Mouse (Mus musculus) thymus, postnatal 0 days (tissue): ENCODE measurements around the gene Glipr1. TPM values are rescaled to one million over a fixed set of nuclear protein-coding genes. Genes with fewer than 3 reads are reported as not detected.
A peak's percentile ranks its signal among the peaks of the same experiment; 100 is the strongest.
"Not testable (repeated sequence)": the region's sequence is repeated elsewhere in the genome, so short reads cannot be mapped to it uniquely, and the experiment has no call there.

Experiments
- DNase-seq: peaks from one replicate; pipeline ENCODE4 v3.0.0-alpha.2; 2015; ENCODE audit warnings: low spot score
- polyA plus RNA-seq: library from polyadenylated mRNA; unstranded; fragments of >200 nt; fragmentation: Nextera tagmentation; extraction: Ambion mirVana; gene quantifications from 2 replicates; pipeline ENCODE4 v1.2.1, GENCODE M21; 2015

Glipr1 gene
- 28.3 and 30.4 TPM in 2 replicates for polyA plus RNA-seq

DNA sequence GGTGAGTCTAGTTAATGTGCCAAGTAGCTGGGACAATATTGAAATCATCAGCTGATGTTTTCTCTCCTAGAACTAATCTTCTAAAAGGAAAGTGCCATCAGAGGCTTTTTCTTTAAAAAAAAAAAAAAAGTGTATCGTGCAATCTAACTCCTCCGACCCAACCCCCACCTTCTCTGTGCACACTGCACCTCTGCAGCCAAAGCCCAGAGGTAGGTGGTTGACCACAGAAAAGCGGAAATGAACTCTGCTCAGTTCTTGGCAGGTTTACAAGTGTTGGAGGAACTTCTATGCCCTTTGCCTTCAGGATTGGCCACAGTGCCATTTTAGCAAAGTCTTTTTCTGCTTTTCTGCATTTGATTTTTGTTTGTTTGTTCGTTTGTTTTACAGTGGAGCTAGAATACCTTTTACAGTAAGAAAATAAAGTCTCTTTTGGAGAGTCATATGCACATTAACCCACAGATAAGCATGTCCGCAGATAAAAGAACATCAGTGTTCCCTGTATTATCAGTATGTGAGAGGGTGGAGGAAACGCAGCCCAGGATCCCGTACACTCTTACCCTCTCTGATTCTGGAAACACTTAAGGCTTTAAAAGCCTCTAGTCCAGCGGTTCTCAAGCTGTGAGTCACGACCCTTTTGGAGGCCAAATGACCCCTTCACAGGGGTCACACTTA lies at the start of gene Glipr1:
TSS of gene Glipr1 (minus strand) at position 88 of the 672 bp plus-strand sequence.
- peak; percentile 38 for DNase-seq

DNA sequence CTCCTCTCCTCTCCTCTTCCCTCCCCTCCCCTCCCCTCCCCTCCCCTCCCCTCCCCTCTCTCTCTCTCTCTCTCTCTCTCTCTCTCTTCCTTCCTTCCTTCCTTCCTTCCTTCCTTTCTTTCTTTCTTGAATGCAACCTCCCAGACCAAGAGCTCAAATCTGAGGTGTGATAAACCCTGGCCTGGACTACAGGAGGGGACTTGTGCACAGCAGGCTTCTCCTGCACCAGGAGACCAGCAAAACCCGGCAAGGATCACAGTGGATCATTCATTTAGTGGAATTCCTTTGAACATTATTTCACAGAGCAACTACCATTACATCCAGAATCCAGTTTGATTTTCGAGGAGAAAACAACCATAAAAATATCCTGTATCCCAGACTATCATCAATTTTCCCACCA lies 49.5 kb upstream of the Glipr1 start:
- DNase-seq = peak; percentile 4

DNA sequence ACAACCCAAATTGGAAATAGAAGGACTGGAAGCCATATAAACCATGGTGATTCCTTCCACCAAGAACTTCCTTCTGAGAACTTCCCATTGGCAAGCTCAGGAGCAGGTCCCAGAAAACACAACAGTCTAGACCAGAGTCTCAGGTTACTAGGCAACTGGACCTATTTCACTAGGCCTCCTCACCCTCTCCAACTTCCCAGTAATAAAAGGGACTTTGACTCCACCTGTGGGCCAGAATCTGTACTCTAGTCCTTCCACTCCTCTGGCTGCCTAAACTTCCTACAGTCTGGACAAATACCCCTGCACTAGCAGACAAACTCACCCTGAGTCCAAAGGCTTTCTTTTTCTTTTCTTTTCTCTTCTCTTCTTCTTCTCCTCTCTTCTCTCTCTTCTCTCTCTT lies 48.8 kb upstream of the Glipr1 start:
- no peak for DNase-seq

DNA sequence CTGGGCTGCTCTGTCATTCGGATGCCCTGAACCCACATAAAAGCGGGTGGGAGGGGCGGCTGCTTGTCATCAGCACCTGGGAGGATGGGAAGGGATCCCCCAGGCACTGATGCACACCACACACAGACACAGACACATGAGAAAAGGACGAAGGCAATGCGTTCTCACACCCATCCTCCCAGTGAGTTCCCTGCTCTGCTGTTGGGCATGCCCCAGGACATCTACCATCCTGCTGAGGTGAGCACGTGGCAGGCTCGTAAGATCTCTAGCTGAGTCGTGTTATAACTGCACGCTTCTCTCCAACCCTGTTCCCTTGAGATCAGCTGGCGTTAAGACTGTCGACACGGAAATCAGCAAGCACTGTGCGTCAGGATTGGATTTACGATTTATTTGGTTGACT lies 41.9 kb upstream of the Glipr1 start:
- peak; percentile 21 for DNase-seq

DNA sequence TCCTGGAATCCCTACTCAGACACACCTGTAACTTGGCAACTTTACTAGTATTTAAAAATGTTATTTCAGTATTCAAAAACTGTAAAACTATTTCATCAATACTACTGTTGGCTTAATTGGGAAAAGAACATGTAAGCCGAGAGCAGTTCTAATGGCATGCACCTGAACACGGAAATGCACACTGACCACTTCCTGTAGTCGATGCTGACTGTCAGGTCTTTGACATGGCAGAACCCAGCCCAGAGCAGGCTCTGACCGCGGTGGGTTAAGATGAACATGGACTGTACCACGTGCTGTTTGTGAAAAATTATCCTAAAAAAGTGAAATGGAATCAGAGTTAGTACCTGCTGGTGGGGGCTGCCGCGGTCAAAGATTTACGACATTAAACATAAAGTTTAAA lies 41.1 kb upstream of the Glipr1 start:
- not testable (repeated sequence) for DNase-seq

DNA sequence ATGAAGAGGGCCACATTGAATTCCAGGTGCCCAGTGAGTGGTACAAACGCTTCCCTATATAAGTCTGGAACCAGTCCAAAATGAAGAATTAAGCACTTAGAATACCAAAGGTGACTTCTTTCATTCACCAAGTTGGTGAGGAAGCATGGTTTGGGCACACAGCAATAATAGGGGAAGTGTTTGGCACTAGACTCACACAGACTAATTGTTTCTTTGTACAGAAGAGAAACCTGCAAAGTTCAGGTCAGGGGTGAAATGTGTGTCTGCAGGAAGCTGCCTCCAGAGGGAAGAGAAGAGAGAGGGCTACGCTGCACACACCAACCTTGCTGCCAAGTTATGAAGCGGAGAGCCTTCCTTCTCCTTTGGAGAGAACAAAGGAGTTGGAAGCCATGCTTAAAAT lies 26.3 kb upstream of the Glipr1 start:
- DNase-seq = not testable (repeated sequence)

DNA sequence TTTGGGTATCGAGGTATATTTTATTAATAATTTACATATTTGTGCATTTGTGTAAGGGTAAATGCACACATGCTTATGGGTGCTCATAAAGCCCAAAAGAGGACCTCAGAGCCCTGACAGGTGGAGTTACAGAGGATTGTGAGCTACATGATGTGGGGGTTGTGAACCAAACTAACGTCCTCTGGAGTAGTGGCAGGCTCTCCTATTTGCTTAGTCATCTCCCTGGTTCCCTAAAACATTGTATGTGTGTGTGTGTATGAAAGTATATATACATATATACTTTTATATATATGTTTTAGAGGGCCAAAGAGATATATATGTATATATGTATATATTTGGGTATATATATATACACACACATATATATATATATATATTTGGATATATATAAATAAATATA lies 21.2 kb upstream of the Glipr1 start:
- no peak for DNase-seq

DNA sequence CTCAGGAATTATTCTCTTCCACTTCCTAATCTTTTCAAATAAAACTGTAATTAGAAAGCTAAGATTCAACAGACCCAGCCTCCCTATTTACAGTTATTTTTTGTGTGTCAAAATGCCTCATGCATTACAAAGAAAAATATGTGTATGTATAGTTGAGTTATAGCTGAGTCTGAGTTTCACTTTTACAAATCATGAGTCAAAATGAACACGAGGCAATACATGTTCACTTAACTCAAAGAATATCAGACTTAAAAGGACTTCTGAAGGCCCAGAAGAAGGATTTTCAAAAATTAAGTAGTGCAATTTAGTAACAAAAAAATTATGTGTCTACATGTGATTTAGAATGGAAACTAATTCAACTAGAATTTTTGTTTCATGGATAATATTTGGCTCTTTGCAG lies 7.1 kb upstream of the Glipr1 start:
- not testable (repeated sequence) for DNase-seq

DNA sequence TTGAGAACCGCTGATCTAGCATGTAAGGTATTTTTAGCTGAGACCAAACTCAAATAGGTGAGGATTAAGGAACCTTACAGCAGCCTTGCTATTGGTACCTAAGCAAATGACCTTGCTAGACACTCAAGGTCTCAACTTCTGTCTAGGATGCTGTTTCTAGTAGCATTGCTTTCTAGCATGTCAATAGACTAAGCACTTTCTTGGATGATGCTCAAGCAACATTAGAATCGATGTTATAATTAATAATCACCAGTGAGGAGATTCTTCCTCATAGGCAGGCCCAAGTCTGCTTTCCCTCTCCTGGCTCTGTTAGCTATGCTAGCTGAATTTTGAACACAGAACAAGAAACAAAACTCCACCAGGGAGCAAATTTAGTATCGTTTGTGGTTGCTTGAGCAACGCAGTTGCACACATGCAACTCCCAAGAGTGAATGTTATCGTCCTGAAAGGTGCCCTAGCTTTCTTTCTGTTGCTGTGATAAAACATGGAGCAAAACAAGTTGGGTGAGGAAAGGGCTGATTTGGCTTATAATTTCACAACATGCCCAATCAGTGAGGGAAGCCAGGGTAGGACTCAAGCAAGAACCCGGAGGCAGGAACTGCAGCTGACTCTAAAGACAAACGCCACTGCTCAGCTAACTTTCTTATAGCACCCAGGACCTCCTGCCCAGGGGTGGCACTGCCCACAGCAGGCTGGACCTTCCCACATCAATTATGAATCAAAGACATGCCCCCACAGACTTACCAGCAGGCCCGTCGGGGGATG lies 493 bp downstream of the Glipr1 start:
- no peak for DNase-seq

DNA sequence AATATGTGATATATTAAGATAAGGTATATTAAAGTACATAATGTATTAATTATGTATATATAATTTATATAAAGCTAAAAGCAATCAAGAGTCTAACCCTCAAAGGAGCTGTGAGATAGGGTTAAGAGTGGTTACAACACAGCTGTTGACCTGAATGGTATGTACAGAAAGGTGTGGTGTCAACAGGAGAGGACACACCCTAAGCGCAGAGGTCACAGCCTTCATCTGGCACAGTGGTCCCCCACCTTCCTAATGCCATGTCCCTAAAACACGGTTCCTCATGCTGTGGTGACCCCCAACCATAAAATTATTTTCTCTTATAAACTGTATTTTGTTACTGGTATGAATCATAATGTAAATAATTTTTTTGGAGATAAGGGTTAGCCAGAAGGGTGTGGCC lies 1.1 kb downstream of the Glipr1 start:
- no peak for DNase-seq

DNA sequence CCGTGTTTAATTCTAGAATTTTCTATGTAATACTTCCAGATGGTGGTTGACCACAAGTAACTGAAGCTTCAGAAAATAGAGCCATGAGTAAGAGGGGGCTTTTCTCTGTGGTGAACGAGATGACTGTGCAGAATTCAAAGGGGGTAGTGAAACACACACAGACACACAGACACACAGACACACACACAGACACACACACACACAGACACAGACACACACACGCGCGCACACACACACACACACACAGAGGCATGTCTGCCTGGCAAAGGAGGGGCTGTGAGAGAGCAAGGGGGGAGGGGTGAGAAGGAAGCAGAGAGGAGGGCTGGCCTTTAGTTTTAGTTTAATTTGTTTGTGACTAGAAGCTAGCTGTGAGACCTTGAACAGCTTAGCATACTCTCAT lies 1.9 kb downstream of the Glipr1 start:
- DNase-seq = peak; percentile 27

DNA sequence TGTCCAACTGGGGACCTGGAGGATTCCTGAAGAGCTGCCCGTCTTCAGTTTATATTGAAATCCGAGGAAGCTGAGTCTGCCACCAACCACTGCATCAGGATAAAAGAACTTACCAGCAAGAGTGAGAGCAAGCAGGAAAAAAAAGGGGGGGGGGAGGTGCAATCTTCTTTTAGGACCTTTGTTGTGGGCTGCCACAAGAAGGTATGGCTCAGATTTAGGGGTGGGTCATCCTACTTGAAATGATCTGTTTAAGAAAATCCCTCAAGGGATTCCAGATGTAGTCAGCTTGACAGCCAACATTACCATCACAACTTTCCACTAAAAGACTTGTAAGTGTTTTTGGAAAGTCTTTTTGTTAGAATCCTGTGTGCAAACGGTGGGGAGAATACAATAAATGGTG lies 2.7 kb downstream of the Glipr1 start:
- DNase-seq = no peak

DNA sequence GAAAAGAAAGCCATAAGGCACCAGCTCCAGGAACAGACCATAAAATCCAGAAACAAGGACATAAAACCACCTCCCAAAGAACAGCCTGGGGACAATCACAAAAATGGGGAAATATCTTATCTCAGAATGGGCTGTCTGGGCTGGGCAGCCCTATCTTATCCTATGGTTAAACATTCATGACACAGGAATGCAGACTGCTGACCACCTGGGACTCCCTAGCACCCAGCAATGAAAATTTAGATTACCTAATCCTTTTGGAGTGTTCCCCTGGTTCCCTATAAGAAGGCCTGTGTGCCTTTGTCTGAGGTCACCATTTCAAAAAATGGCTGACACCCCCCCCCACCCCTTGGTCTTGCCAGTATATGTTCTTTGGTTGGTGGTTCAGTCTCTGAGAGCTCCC lies 4.8 kb downstream of the Glipr1 start:
- no peak for DNase-seq

DNA sequence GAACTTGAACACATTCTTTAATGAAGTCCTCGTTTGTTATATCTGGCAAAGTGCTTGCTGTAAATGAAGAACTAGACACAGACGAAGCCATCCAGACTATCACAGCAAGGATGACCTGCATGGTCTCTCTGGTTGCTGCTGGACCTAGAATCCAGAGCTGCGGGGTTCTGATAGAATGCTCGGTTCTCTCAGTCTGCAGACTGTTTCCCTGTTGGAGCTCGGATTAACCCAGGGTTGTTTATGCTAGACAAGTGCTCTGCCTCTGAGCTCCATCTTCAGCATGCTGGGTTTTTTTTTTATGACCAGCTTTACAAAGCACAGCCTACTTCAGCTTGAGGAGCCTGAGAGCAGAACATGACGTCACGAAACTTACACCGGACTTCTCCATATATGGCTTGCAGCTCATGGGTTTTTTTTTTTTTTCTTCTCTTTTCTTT lies 5.5 kb downstream of the Glipr1 start:
- peak; percentile 60 for DNase-seq

DNA sequence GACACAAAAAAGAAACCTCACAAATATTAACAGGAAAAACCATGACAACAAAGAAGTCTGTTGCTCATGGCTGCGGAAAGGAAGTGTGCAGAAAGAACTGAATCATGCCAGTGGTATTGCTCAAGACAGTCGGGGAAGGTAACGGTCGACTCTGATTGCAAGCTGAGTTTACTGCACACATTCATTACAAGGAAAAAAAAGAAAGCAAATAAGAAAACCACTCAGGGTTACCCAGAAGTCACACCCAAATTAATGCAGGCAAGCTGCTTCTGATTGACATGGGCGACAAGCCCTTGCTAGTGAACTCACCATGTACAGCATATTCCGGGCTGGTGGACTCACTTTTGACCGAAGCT lies 5.9 kb downstream of the Glipr1 start:
- peak; percentile 29 for DNase-seq

DNA sequence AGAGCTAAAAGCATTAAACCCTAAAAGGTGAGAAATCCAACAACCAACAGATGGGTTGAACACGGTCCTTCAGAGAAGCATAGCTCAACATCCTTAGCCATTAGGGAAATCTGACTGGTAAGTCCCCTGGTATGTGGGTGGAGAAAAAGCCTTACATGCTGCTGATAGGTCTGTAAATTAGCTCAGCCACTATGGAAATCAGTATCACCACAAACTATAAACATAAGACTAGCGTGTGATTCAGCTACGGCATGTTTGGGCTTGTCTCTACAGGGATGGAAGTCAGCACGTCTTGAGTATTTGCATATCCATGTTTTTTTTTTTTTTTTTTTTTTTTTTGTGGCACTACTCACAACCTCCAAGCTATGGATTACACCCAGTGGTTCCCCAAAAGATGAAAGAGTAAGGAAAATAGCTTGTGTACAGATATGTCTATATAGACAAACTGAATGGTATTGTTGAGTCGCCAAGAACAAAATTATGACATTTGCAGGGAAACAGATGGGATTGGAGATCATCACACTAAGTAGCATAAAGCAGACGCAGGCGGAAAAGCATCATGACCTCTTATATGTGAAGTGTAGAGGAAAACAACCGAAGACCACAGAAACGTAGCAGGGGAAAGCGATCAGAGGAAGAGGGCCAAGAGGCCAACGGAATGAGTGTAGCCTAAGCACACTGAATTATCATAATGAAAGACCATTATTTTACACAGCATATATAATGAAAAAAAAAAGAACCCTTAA lies 6.5 kb downstream of the Glipr1 start:
- peak; percentile 29 for DNase-seq

DNA sequence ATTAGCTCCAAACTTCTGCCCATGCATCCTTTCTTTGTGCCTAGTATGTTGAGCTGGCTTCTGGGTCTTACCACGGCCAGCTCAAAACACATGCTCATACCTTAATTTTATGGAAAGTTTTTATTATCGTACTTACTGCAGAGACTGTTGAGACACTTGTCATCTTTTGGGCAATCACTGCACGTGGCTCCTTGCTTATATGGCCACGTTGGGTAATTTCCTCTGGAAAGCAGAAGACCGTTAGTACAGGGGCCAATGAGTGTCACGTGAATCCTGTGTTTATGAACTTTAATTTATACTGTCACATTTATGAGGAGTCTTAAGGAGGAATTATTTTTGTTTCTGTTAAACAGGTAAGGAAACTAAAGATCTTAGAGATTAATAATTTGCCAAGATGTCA lies 16.0 kb downstream of the Glipr1 start:
- DNase-seq = no peak

DNA sequence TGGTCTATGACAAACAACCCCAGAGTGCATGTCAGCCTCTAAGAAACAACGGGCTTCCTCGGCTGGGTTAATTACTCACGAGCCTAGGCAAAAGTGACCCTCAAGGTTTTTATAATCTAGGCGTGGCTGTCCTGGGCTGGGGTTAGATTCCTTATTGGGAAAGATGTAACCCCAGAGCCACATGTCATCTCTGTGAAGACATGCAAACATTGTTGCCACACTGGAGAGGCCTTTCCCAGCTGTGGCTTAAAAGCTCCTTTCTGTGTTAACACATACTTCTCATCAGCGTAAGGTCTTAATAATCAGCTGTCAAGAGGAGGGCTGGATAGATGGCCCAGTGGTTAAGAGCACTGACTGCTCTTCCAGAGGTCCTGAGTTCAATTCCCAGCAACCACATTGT lies 19.4 kb downstream of the Glipr1 start:
- no peak for DNase-seq

DNA sequence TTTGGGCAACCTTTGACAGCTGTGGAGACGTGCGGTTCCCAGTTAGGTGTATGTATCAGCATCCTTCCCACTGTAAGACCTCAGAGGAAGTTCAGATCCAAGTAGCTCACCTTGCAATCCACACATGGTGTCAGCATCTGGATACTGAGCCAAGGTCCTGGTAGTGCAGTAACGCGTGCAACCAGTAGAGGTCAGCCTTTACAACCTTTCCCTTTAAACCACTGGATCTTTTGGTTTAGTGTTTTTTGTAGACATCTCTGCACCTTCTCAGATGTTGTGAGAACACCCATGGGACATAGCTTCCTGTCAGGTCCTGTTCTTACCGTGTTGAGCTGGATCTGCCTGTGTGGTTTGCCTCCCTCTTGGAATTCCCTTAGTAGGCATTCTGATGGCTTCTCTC lies 24.8 kb downstream of the Glipr1 start:
- peak; percentile 68 for DNase-seq

DNA sequence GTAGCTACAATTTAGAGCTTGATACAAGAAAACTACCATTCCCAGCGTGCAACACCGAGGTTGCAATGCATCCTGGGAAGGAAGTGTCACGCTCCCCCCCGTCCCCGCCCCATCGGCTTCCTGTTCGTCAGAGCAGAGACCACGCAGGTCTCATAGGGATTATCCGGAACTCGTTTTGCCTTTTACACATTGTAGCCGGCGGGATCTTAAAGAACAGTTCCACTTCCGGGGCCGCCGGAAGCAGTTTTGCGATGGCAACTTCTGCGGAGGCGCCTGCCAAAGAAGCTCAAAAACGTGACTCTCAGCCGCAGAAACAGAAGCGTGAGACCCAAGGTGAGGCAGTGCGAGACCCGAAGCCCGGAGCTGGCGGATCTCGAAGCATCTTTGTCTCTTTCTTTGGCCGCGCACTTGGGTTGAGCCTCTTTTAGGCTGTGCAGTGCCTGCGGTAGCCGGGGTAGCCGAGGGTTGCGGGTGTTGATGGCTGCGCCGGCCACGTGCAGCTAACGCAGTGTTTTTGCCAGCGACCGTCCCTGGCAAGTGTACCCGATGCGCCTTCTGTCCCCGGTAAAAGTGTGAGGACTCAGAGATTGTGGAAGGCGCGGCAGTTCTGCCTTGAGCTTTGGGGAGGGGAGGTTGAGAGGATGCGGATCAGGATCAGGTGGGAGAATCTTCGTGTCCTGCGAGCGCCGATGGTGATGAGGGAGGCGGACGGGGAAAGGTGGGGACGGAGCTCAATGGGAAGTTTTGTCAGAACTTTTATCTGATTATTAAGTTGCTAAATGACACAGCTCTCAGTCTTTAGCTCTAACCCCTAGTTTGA lies 29.7 kb downstream of the Glipr1 start, which contains the start of gene Krr1:
TSS of gene Krr1 (plus strand) at position 123 of the 820 bp plus-strand sequence.
- peak; percentile 97 for DNase-seq

DNA sequence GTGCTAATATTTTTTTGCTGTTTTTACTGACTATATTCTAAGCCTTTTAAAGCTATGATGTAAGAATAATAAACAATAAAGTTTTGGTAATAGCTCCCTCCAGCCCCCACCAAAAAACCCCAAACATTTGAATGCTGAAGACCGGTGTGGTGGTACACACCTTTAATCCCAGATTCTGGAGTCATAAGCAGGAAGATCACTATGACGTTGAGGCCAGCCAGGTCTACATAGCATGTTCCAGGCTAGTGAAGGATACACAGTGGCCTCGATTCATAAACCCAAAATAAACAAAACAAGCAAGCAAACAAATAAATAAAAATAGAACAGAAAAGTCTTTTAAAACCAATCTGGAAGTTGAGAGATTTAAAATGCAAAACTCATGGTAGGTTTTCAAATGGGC lies 30.5 kb downstream of the Glipr1 start:
- no peak for DNase-seq
